Mouse (Mus musculus) left cerebral cortex, postnatal 14 days (tissue): ENCODE data around the gene Pla2g6. TPM values are rescaled to one million over a fixed set of nuclear protein-coding genes. Genes with fewer than 3 reads are reported as not detected.

ENCODE experiments used
- DNase-seq, 2 experiments: peaks; one replicate each; pipeline ENCODE4 v3.0.0; 2021 to 2022; ENCODE audit warnings: low spot score in 2 of 2, mixed read lengths in 1 of 2
- intact Hi-C: fragments of 180-260 bp; cut with DNase I; formaldehyde crosslinking; loops from one replicate; pipeline ENCODE4 v1.15.1; 2025
- long read RNA-seq, 2 experiments: library from polyadenylated mRNA; stranded (forward); transcript quantifications; one replicate each; pipeline ENCODE4 v2.0.0; 2021
- total RNA-seq, 2 experiments: library from RNA; stranded (reverse); gene quantifications; 2 replicates each; pipeline ENCODE4 v1.2.3; 2021

Gene Pla2g6
- 10 to 100 TPM; 21.5 to 23.0 TPM for total RNA-seq
- long read RNA-seq, experiment 1, partial matches to known transcripts = 1 of 46 reads
- long read RNA-seq, experiment 1, other reads (novel, unspliced or antisense) = 42 of 46 reads
- long read RNA-seq, experiment 2, partial matches to known transcripts = 2 of 41 reads
- long read RNA-seq, experiment 2, other reads (novel, unspliced or antisense) = 32 of 41 reads

DNA sequence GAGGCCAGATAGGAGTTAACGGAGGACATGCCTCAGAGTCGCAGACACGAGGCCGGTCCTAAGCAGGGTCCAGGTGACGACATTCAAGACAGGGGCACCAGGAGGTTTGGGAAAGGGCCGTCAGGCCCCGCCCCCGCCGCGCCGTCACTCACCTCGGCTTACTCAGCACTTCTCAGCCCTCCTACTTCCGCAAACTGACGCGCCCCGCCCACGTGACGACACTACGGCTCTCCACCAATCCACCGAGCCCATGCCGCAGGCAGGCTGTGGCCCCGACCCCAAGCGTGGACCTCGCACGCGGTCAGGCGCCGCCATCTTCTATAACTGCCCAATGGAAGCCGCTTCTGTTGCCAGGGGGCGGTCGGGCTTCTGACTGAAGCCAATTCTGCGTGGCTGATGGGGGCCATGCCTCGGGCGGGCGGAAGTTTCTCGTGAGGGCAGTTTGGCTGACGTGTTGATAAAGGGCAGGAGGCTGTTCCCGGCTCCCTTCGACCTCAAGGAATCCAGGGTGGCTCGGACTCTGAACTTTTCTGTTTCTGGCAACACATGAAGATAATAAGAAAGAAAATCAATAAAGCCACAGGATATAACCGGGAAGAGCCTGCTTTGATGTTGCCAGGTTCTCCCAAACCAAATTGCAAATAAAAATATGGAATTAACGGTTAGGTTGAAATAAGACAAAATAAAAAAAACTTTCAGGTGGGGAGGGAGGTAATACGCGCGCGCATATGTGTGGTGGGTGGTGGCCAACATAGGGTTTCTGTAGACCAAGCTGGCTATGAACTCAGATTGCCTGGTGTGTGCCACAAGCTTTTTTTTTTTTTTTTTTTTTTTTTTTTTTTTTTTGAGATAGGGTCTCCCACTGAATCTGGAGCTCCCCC, at the start of gene Pla2g6:
Pla2g6 (minus strand) TSS at position 333 of the 881 bp plus-strand sequence.
- DNase-seq = peak; percentile 98
- intact Hi-C loops = no loop called here

DNA sequence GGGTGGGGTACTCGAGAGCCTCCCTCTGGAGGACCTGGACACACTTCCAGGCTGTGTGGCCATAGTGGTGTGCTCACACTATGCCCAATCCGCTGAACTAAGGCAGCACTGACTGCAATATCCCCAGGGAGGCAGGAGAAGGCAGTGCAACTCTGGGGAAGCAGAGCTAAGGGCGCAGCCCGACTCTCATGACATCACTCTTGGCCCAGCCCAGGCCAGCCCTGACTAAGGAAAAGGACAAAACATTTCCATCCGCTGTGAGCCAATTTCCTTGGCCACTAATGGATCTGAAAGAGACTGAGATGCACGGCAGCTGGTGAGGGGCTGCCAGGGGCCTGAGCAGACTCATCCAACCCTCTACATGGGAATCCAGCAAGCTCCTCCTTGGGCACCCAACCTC, 49.5 kb upstream of the Pla2g6 start:
- intact Hi-C loops = no loop called here
- no peak for DNase-seq

DNA sequence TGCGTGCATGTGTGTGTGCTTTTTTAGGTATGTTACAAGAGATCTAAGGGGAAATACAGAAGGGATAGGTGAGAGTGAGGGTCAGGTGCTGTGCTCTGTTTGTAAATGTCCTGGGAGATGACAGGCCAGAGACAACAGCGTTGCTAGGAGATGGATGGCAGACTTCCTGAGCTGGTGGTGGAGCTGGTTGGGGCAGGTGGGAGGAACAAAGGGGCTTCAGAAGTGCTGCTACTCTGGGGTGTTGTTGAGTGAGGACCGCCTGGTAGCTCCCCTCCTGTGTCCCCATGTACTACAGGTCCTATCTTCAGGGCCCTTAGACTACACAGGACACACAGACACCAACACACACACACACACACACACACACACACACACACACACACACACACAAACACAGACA, 46.6 kb upstream of the Pla2g6 start:
- no peak for DNase-seq
- intact Hi-C loops = no loop called here

DNA sequence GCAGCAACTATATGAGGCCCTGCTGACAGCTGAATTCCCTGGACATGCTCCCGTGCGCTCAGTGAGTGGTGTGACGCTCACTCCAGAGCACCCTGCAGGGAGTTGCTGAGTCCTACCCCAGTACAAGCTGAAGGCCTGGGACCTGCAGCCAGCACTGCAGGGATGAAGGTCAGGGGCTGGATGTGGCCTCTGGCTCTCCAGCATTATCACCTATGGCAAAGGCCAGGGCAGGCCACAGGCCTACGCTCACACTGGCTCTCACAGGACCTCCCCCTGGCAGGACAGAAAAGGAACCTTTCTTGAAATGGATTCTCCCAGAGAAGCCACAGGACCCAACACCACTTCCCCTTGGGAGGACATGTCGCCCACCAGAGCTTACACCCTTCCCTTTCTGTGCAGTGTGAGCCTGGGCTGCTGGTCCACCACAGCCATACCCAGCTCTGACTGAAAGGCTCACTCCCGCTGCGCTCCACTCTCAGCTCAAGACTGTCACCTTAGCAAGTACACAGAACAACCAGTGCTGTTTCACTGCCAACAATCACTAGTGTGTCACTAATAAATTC, 42.2 kb upstream of the Pla2g6 start:
- no peak for DNase-seq
- intact Hi-C loops = no loop called here

DNA sequence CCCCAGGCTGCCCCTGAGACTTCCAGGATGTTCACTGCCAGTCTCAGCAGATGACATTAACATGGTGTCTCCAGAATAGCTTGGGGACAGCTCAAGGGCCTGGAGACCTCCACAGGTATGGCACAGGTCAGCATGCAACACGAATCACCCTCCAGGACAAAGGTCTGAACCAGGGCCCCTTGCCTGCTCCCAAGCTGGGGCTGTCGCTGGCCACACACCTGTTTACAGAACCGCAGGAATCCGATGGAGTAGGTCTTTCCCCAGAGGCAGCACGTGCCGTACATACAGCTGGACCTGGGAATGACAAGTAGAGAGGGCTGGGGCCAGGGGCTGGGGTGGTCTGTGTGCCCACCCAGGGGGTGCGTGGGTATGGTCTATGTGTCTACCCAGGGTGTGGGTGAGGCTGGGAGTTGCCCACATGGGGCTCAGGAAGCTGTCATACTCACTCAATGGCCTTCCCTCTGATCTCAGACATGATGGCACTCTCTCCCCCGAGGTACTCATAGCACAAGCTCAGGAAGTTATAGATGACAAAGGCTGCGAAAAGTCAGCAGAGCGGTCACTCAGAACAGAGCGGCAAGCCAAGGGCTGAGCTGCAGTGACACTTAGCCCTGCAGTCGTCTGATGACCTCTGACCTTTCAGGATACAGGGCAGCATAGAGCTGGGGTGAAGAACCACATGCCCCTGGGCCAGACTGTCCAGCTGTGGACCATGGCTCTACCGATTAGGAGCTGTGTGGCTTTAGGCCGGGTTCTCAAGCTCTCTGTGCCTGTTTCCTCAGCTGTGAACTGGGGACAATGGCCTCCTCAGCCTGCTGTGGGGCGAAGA, 41.5 kb upstream of the Pla2g6 start:
- intact Hi-C loops = no loop called here
- no peak for DNase-seq

DNA sequence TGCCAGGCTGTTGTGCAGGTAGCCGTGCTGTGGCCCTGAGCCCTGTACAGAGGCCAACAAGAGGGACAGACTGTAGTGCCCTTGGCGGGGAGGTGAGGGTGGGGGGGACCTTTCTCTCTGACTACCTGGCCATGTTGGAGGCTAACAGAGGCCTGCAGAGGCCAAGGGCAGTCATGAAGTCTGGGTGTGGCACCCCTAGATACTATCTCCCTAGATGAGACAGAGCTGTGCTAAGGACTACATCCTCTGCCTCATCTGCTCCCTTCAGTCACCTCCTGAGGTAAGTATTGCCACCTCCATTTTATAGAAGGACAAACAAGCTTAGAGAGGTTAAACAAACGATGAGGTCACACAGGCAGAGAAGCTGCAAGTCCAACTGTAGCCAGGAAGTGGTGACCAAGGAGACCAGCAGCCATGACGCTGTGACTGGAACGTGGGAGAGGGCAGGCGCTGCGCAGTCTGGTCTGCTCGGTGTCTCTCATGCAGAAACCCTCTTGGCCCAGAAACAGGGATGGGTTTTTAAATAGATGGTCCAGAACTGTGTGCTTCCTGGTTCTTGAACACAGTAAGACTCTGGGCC, 40.8 kb upstream of the Pla2g6 start:
- intact Hi-C loops = no loop called here
- no peak for DNase-seq

DNA sequence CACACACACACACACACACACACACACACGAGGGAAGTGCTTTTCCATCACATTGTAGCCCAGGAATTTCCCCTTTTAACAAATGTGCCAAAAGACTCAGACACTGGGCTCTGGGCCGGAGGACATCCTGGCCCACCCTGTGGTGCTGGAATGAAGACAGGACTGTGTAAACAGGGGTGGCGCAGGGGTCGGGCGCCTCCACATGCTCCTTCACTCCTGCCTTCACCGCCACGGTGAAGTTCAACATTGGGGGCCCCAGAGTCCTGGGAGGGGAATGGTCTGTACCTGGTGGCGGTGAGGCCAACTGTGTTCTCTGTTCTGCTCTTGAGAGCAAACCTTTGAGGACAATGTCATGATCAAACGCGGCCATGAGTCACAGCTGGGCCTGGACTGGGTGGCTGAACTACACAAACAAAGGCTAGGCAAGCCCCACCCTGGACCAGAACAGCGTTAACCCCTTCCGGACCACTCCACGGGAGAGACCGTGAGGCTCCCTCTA, 40.2 kb upstream of the Pla2g6 start:
- intact Hi-C loops = no loop called here
- DNase-seq = no peak

DNA sequence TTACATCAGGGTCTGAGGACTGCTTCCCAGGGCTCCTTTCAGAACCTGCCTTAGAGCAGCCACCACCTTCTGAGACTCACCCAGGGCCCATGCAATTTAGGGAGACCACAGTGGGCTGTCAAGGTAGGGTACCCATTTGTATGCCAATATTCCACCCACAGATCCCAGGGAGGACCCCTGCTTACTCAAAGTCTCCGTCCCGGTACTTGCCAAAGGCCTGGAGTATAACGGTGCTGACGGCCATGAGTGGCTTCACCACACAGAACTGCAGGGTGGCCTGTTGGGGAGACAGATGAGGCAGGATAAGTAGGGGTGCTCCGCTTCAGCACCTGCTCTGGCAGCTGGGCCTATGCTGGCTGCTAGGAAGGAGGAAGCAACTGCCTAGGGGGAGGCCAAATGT, 38.2 kb upstream of the Pla2g6 start:
- intact Hi-C loops = no loop called here

DNA sequence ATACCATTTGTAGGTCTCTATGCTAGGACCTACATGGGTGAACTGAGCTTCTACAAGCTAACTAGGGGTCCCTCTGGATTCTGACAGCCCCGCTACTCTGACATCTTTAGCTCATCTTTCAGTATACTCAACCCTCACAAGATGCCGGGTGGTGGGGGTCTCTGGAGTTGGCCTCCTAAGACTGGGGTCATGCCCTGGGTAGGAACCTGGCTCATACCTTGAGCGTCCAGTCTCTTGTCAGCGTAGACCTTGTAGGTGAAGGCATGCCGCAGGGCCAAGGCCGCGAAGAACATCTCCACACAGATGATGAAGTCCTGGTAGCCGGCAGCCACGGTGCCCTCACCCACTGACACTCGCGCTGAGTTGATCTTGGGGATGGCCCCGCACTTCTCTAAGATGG, 36.9 kb upstream of the Pla2g6 start:
- intact Hi-C loops = no loop called here
- DNase-seq = no peak

More for the DNA sequence above, 38.2 kb upstream of the Pla2g6 start:
- no peak for DNase-seq

DNA sequence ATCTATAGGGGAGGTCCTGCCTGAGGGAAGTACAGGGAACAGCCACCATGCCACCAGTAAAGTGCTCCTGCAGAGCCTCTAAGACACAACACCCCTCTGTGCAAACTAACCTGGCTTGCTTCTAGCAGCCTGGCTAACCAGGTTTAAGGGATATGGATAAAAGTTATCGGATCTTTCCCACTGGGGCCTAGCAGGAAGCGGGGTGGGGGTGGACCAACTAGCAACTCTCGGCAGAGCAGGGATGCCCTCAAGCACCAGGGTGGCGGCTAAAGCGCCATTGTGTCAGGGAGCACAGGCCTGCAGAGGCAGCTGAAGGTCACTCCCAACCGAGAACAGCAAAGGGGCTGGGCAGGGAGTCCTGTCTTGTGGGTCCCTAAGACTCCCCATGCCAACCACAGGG, 35.9 kb upstream of the Pla2g6 start:
- intact Hi-C loops = no loop called here
- DNase-seq = no peak

DNA sequence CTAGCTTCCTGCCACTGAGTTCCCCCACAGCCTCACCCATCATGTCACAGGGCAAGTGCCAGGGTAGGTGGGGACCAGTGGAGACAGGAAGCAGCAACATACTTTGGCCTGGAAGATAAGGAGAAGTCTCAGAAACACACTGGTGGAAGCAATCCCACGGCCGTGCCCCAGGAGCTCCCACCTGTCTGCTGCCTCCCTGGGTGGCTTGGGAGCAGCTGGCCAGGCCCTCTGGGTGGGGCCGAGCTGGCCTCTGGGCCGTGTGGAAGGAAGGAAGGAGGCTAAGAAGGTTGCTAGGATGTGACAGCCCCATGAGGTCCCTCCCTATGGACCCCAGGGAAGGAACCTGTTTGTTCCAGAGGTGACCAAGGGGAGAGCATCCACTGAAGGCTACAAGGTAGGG, 32.8 kb upstream of the Pla2g6 start:
- DNase-seq = no peak
- intact Hi-C loops = no loop called here

DNA sequence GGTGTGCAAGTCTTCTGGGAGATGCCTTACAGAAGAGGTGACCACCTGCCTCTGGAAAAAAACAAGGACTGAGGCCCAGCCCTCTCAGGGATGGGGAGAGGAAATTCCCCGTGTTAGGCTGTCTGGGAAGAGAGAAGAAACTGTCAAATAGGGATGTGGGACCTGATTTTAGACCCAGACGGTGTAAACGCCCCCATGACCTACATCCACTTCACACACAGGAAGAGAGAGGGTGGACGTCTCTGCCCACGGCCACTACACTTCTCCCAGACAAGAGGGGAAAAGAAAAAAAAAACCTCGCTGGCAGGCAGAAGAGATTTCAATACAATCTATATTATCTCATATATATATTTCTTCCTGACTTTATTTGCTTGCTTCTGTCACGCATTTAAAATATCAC, 32.2 kb upstream of the Pla2g6 start:
- DNase-seq = no peak
- intact Hi-C loops = no loop called here

DNA sequence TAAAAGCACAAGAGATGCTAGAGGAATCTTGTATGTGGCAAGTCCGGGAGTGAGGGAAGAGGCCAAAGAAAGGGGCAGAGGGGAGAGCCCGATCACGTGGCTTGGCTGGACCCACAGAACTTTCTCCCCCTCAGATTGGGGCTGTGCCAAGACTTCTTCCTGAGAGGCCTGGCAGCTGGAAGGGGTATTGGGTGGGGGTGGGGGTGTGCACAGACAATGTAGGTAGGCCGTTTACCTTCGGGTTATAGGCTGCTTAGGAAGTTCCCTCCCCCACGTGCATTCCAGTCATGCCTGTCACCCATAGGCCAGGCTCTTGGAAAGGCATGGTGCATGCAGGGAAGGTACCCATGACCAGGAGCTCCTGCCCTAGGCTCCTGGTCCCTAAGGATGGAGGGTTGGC, 31.8 kb upstream of the Pla2g6 start:
- no peak for DNase-seq
- intact Hi-C loops = no loop called here

DNA sequence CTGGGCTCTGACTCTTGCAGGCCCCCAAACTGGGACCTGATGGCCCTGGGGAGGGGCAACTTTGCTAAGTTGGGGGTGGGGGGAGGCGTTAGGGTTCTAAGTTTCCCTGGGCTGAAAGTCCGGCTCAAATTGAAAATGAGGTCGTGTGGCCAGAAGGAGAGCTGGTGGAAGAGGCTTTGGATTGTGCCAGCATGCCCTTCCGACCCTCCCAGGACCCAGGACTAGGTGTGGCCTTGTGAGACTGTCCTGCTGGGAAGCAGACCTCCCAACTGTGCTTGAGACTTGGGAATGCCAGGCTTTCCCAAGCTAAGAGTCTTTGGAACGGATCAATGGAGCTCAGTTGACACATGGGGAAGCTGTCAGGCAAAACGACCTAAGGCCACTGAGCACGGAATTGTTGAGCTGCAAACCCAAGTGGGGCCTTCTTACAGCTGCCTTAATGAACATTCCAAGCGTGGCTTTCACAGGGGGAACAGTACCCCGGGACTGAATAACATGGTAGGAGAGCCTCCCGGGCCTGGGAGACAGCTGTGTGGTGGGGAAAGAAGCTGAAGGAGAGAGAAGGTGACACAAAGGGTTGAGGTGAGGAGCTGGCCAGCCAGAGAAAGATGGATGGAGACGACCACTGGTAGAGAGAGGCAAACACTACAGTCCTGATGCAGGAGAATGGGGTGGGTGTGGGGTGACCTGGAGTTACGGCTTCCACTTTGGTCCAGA, 29.9 kb upstream of the Pla2g6 start:
- no peak for DNase-seq
- intact Hi-C loops = no loop called here

DNA sequence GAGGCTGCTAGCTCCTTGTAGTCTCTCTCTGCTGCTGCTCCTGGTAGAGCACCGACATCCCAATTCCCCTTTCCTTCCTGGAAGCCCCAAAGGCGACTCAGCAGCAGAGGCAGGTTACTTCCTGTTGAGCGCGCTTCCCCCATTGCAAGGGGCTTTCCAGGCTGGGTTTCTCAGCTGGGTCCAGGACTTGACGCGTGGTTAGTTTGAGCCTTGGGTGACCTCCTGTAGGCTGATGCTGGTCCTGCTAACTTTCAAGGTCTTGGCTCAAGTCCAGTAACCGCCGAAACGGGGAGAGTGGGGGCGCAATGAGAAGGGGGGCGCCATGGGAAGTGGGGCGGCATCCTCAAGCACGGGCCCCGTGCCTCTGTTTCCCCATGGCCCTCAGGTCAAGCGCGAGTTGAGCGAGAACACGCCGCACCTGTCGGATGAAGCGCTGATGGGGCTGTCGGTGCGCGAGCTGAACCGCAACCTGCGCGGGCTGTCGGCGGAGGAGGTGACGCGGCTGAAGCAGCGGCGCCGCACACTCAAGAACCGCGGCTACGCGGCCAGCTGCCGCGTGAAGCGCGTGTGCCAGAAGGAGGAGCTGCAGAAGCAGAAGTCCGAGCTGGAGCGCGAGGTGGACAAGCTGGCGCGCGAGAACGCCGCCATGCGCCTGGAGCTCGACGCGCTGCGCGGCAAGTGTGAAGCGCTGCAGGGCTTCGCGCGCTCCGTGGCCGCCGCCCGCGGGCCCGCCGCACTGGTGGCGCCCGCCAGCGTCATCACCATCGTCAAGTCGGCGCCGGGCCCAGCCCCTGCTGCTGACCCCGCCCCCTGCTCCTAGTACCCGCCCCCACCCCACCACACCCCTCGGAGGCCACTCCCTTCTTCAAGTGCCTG, 29.1 kb upstream of the Pla2g6 start:
- intact Hi-C loops = no loop called here
- peak; percentile 72 to 73 for DNase-seq

DNA sequence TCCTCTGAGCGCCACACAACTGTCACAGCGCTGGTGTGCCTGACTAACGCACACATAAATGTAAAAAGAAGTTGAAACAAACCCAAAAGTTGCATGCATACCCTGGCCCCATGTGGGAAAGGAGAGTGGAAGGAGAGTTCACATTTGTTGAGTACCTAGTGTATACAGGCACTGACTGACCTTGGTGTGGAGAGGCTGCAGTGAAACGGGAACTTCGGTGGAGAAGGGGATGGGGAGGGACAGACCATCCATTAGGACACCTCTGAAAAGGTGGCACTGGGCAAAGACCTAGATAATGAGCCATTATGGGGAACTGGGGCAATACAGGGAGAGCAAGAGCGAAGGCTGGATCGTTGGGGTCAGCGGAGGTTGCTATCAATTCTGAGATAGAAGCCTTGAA, 28.3 kb upstream of the Pla2g6 start:
- intact Hi-C loops = no loop called here
- DNase-seq = no peak

DNA sequence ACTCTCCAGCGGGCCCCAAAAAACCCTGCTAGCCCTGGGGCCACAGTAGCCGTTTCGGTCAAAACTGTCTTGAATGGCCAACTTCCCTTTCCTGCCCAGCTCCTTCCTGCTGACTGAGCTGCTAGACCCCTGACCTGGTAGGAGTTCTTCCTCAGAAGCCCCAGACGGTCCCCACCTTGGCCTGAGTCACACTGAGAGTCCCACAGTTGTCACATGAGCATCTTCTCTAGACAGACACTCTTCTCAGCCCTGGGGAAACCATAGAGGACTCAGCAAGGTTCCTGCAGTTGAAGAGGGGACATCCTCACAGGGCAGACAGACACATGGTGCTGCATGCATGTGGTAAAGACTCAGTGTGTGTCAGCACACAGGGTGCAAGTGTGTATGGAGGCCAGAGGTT, 26.4 kb upstream of the Pla2g6 start:
- DNase-seq = no peak
- intact Hi-C loops = no loop called here

DNA sequence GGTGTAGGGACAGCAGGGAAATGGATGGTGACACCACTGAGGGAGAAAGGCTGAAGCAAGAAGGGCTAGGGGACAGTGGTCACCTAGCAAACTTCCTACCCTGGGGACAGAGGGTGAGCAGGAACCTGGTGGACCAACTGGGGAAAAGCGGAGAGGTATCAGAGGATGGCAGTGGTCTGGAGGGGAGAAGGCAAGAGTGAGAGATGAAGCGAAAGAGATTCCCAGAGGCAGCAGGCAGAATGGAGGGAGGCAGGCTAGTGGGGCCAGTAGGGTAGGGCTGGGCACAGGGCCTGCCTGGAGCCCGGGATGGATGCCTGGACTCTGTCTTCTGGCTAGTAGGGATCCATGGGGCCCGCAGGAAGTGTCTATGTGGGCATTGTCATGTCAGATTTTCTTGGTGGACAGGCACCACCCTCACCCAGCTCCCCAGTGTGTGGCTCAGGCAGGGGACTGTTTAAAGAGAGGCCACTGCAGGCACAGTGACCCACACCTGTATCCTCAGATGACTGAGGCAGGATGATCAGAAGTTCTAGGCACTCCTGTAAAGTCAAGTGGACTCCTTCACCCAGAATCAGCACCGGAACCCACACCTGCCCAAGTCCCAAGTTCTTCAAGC, 25.6 kb upstream of the Pla2g6 start:
- intact Hi-C loops = no loop called here
- no peak for DNase-seq
